In genomic region chr16:14292205-14293199, GRCm38 (mm10) we compare ENCODE assay signal across 8 mouse cellular contexts. TPM values are rescaled to one million over a fixed set of nuclear protein-coding genes. Genes with fewer than 3 reads are reported as not detected.
DNase-seq lines count a peak whose midpoint lies in the region; ATAC-seq lines count a peak whose summit lies in the region.

No protein-coding gene starts in this region.

- H3K27me3 ChIP-seq in heart, embryonic 13.5 days (replicated peaks), result peaks cover 84% of the 10 kb centered on the region
- peaks cover 27% of the 10 kb centered on the region for H3K27me3 ChIP-seq in limb, embryonic 13.5 days
- peaks cover 26% of the 10 kb centered on the region for H3K27me3 ChIP-seq in neural tube, embryonic 13.5 days

- intact Hi-C loops in gastrocnemius, postnatal 14 days (cut with DNase I; ENCODE audit: low total_unique reads), result loop anchor here (5.0 kb wide), 1 partner anchor 55 kb away; no protein-coding TSS in a partner anchor

- H3K27ac ChIP-seq in heart, embryonic 13.5 days (replicated peaks), result no peak overlapping the region
- no peak overlapping the region for H3K27ac ChIP-seq in limb, embryonic 13.5 days
- H3K27ac ChIP-seq in neural tube, embryonic 13.5 days (replicated peaks), result no peak overlapping the region

- H3K4me1 ChIP-seq in heart, embryonic 13.5 days, result peaks cover 19% of the 10 kb centered on the region
- peaks cover 22% of the 10 kb centered on the region for H3K4me1 ChIP-seq in limb, embryonic 13.5 days
- H3K4me1 ChIP-seq in neural tube, embryonic 13.5 days (replicated peaks), result peaks cover 19% of the 10 kb centered on the region

- peak overlapping the region; percentile 43 for H3K4me3 ChIP-seq in heart, embryonic 13.5 days
- peak overlapping the region; percentile 34 for H3K4me3 ChIP-seq in limb, embryonic 13.5 days
- peak overlapping the region; percentile 28 for H3K4me3 ChIP-seq in neural tube, embryonic 13.5 days

- H3K4me2 ChIP-seq in heart, embryonic 13.5 days, result peak overlapping the region; percentile 69
- H3K4me2 ChIP-seq in limb, embryonic 13.5 days (replicated peaks), result peak overlapping the region; percentile 66
- peak overlapping the region; percentile 55 for H3K4me2 ChIP-seq in neural tube, embryonic 13.5 days

- H3K36me3 ChIP-seq in heart, embryonic 13.5 days, result 0 out of 2 replicates have a peak, but pooled peaks cover 5% of the 10 kb centered on the region
- H3K36me3 ChIP-seq in limb, embryonic 13.5 days, result 0 out of 2 replicates have a peak, but pooled peaks cover 3% of the 10 kb centered on the region
- H3K36me3 ChIP-seq in neural tube, embryonic 13.5 days, result peaks cover 5% of the 10 kb centered on the region

- H3K9ac ChIP-seq in heart, embryonic 13.5 days, result peak overlapping the region; percentile 47; the same call in 1 of the 2 replicates
- H3K9ac ChIP-seq in limb, embryonic 13.5 days, result peak overlapping the region; percentile 43
- H3K9ac ChIP-seq in neural tube, embryonic 13.5 days, result peak overlapping the region; percentile 41

- peak; percentile 17 for DNase-seq in gastrocnemius, postnatal 14 days
- no peak for DNase-seq in gastrocnemius, adult 8-10 months (ENCODE audit: low spot score in 2 of 2)
- DNase-seq in adrenal gland, postnatal 25 days, result peak; percentile 24
- DNase-seq in layer of hippocampus, postnatal 14 days (ENCODE audit: low spot score in 2 of 2), result no peak
- DNase-seq in spleen, postnatal 10 days (ENCODE audit: low spot score in 2 of 2), result no peak

- no peaks in the 10 kb centered on the region for H3K9me3 ChIP-seq in heart, embryonic 13.5 days
- no peaks in the 10 kb centered on the region for H3K9me3 ChIP-seq in limb, embryonic 13.5 days
- no peaks in the 10 kb centered on the region for H3K9me3 ChIP-seq in neural tube, embryonic 13.5 days

- no peak for ATAC-seq in heart, embryonic 13.5 days (ENCODE audit: extremely low read depth, insufficient number of reproducible peaks, low FRiP score, low TSS enrichment)
- peak; percentile 66 for ATAC-seq in limb, embryonic 13.5 days (ENCODE audit: low FRiP score, low read depth)
- peak; percentile 60 for ATAC-seq in neural tube, embryonic 13.5 days (ENCODE audit: low read depth)

- 10% methylated on average over 31 of the region's 31 CpGs for WGBS in heart, embryonic 13.5 days
- WGBS in limb, embryonic 13.5 days, result 10% methylated on average over 31 of the region's 31 CpGs
- WGBS in neural tube, embryonic 13.5 days, result 11% methylated on average over 31 of the region's 31 CpGs

RNA-seq across cellular contexts. Expression of gene Myh11, which starts 1.3 kb away (rescaled TPM):
- 10 to 100 TPM; 20.8 to 21.5 TPM for total RNA-seq in gastrocnemius, postnatal 14 days (2021)
- total RNA-seq in gastrocnemius, adult 8-10 months (2022), result 10 to 100 TPM; 11.5 to 20.6 (median 14.3) TPM
- total RNA-seq in adrenal gland, postnatal 25 days (2021), result 4.0 and 4.1 TPM in 2 replicates
- 2.9 and 3.2 TPM in 2 replicates for polyA plus RNA-seq in heart, embryonic 13.5 days (2015; fragmentation: Nextera tagmentation; extraction: Ambion mirVana)
- 0.34 and 0.39 TPM in 2 replicates for polyA plus RNA-seq in limb, embryonic 13.5 days (2015; fragmentation: Nextera tagmentation; extraction: Ambion mirVana)
- 0.53 and 0.65 TPM in 2 replicates for polyA plus RNA-seq in neural tube, embryonic 13.5 days (2015; fragmentation: Nextera tagmentation; extraction: Ambion mirVana)
- total RNA-seq in layer of hippocampus, postnatal 14 days (2021), result 1 to 10 TPM; 4.5 to 5.4 TPM

RNA-seq across cellular contexts. Expression of gene Fopnl, which starts 24.7 kb away (rescaled TPM):
- total RNA-seq in gastrocnemius, postnatal 14 days (2021), result 10 to 100 TPM; 54.2 to 61.6 TPM
- 10 to 100 TPM; 62.1 to 69.9 (median 67.5) TPM for total RNA-seq in gastrocnemius, adult 8-10 months (2022)
- 52.7 and 59.6 TPM in 2 replicates for total RNA-seq in adrenal gland, postnatal 25 days (2021)
- polyA plus RNA-seq in heart, embryonic 13.5 days (2015; fragmentation: Nextera tagmentation; extraction: Ambion mirVana), result 112 and 114 TPM in 2 replicates
- 174 and 182 TPM in 2 replicates for polyA plus RNA-seq in limb, embryonic 13.5 days (2015; fragmentation: Nextera tagmentation; extraction: Ambion mirVana)
- 192 TPM in 2 replicates for polyA plus RNA-seq in neural tube, embryonic 13.5 days (2015; fragmentation: Nextera tagmentation; extraction: Ambion mirVana)
- 10 to 100 TPM; 48.3 to 54.1 TPM for total RNA-seq in layer of hippocampus, postnatal 14 days (2021)

Comparison
In these comparisons a context has a peak if more than half of its experiments do, and no peak if none do; other contexts are left out.
1. DNase-seq: peak in gastrocnemius, postnatal 14 days (single experiment) and adrenal gland, postnatal 25 days (single experiment); none in gastrocnemius, adult 8-10 months (0 of 2), layer of hippocampus, postnatal 14 days (0 of 2) and spleen, postnatal 10 days (0 of 2).
2. Peak in every context shown above with its lines, with median percentiles within 50 percentile points of each other: H3K4me2 ChIP-seq, H3K4me3 ChIP-seq and H3K9ac ChIP-seq.